Mouse (Mus musculus) retina, postnatal 1 day (tissue): ENCODE data around the gene Cd200.

Experiments used
- DNase-seq: peaks from one replicate; pipeline ENCODE4 v3.0.0-alpha.2; 2012

Gene Cd200

DNA sequence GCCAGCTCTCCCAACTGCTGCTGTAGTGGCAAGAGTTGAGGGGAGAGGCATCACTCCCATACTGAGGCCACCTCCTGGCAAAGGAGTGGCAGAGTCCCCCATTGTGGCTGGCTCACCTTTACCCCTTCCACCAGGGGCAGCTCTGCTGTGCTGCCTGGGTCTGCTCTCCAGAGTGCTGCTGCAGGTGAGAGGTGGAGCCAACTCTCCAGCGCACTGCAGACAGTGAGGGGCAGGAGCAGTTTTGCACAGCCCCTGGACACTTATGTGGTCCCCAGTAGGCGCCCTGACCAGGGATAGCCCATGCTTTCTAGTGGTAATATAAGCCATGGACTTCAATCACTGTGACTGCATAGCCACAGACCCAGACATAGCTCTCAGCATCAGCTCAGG lies 74.5 kb downstream of the Cd200 start:
- DNase-seq, result no peak

DNA sequence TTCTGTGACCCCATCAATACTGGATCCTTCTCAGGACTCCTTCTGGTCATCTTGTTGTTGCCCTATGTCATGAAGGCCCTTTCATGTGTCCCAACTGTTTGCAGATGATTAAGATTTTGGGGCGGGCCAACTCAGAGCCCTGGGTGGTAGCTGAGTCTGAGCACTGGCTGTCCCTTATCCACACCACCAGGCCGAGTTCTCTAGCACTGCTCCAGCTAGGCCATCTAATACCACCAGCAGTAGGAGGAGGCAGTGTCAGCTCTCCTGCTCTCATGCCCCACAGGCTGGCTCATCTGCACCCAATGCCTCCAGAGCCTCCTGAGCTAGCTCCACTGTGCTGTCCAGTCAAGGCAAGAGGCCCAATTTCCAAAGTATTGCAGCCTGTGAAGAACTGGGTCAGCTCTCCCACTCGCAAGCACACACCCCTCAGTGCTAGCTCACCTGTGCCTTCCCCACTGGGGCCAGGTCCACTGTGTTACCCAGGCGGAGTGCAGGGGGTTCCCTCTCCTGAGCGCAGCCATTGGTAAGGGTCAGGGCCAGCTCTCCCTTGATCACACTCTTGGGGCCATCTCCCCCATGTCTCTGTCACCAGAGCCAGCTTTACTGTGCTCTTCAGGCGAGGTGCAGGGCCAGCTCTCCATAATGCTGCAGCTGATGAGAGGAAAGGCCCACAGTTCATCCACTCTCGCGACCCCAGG lies 75.0 kb downstream of the Cd200 start:
- no peak for DNase-seq

DNA sequence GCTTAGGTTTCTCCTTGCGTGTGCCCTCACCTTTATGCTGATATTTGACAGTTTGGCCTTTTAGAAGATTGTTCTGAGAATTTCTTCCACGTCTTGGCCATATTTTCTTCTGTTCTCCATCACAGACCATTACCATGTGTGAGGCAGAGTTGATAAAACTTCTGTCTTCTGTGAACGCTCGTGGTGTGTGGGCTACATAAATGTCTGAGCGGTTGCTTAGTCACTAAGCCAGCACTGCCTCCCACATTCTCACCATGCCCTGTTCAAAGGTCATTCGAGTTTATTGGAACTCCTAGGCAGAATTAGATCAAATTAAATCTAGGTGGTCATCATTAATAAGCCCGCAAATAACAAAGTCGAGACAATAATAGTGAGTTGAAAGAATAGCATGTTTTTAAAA lies 76.3 kb downstream of the Cd200 start:
- DNase-seq, result no peak
